Mouse (Mus musculus) spleen, adult 2 months (tissue): ENCODE measurements around the gene Ric1. TPM values are rescaled to one million over a fixed set of nuclear protein-coding genes. Genes with fewer than 3 reads are reported as not detected.
A peak's percentile ranks its signal among the peaks of the same experiment; 100 is the strongest.

Experiments used
- DNase-seq, 2 experiments: peaks; one replicate each; pipeline versions ENCODE4 v3.0.0 to v3.0.0-alpha.2; 2012 to 2021; ENCODE audit warnings: low spot score in 2 of 2, low read depth in 1 of 2
- H3K27ac ChIP-seq: fragments of 200-500 bp; 2 replicates; pipeline ENCODE4 v1.5.1; 2012; ENCODE audit warnings: low read length, inconsistent platforms; ENCODE audit not compliant: insufficient read depth
- H3K27me3 ChIP-seq: fragments of 200-500 bp; 2 replicates; pipeline ENCODE4 v1.6.1; 2012; ENCODE audit warnings: mild to moderate bottlenecking, moderate library complexity, low read length, inconsistent platforms; ENCODE audit not compliant: control insufficient read depth, insufficient read depth
- H3K36me3 ChIP-seq: fragments of 200-500 bp; 2 replicates; pipeline ENCODE4 v1.6.1; 2012; ENCODE audit warnings: mild to moderate bottlenecking, low read length, inconsistent platforms; ENCODE audit not compliant: control insufficient read depth, insufficient read depth
- H3K4me1 ChIP-seq: fragments of 200-500 bp; 2 replicates; pipeline ENCODE4 v1.6.1; 2011; ENCODE audit warnings: inconsistent platforms; ENCODE audit not compliant: control insufficient read depth, insufficient read depth, insufficient read length
- H3K4me3 ChIP-seq: fragments of 200-500 bp; 2 replicates; pipeline ENCODE4 v1.5.1; 2011; ENCODE audit warnings: mild to moderate bottlenecking, inconsistent platforms; ENCODE audit not compliant: insufficient read depth, insufficient read length; ENCODE audit errors: extremely low read depth
- CTCF ChIP-seq: fragments of 200-500 bp; IDR thresholded peaks from 2 replicates; pipeline ENCODE4 v1.5.1; 2011; ENCODE audit warnings: mild to moderate bottlenecking, inconsistent platforms; ENCODE audit not compliant: insufficient read depth, insufficient read length, insufficient replicate concordance; ENCODE audit errors: extremely low read depth
- POLR2A ChIP-seq: fragments of 200-500 bp; IDR thresholded peaks from 2 replicates; pipeline ENCODE4 v1.6.1; 2011; ENCODE audit warnings: low read depth, low read length, inconsistent platforms
- WGBS: fragments of 180-500 bp; shearing (Covaris S2); methylation state at CpG from one replicate; pipeline ENCODE4 v1.1.7; 2018; 5-methylcytosine and 5-hydroxymethylcytosine counted together
- polyA plus RNA-seq: library from polyadenylated mRNA; depleted of rRNA; stranded (reverse); fragments of >200 nt; gene quantifications from 2 replicates; pipeline ENCODE4 v1.2.3, GENCODE M21; 2012

Ric1 gene
- polyA plus RNA-seq, 1 experiment = 6.7 TPM

GRCm38 (mm10) chr19:29482148-29482547, 39.9 kb upstream of the Ric1 start:
- Histone ChIP-seq H3K27me3 (no peaks in the 10 kb centered on the region), H3K36me3 (no peaks in the 10 kb centered on the region), H3K4me3 (no peak overlapping the region), H3K27ac (no peak overlapping the region), H3K4me1 (peaks cover 26% of the 10 kb centered on the region)
- WGBS = 78% methylated on average over 5 of the region's 5 CpGs
- TF ChIP-seq CTCF (no peak), POLR2A (no peak)
- no peak for DNase-seq

DNA sequence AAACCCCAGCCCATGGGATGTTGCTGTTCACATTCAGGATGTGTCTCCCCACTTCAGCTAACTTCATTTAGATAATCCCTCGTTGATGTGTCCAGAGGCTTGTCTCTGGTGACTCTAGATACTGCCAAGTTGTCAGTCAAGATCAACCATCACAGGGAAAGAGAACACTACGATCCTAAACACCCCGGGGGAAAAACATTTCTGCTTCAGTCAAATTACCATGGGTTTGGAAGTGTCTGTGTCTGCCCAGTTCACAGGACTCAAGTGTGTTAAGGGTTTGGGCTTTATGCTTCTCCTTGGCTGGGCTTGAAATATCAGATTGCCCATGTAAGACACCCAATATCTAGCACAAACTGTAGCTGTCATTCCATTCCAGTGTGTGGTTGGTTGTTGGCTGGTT, 39.4 kb upstream of the Ric1 start:
- no peaks in the 10 kb centered on the region for H3K27me3 ChIP-seq
- H3K27ac ChIP-seq = no peak overlapping the region
- no peaks in the 10 kb centered on the region for H3K36me3 ChIP-seq
- peaks cover 31% of the 10 kb centered on the region for H3K4me1 ChIP-seq
- DNase-seq = no peak
- TF ChIP-seq CTCF = no peak
- TF ChIP-seq POLR2A = no peak
- 50% methylated on average over 3 of the region's 3 CpGs for WGBS
- H3K4me3 ChIP-seq = no peak overlapping the region

GRCm38 (mm10) chr19:29483386-29483785, 38.7 kb upstream of the Ric1 start:
- TF ChIP-seq POLR2A (no peak), CTCF (no peak)
- no peaks in the 10 kb centered on the region for H3K27me3 ChIP-seq
- no peak overlapping the region for H3K4me3 ChIP-seq
- no peak for DNase-seq
- no peak overlapping the region for H3K27ac ChIP-seq
- peaks cover 38% of the 10 kb centered on the region for H3K4me1 ChIP-seq
- H3K36me3 ChIP-seq = no peaks in the 10 kb centered on the region
- 43% methylated on average over 2 of the region's 2 CpGs for WGBS

DNA sequence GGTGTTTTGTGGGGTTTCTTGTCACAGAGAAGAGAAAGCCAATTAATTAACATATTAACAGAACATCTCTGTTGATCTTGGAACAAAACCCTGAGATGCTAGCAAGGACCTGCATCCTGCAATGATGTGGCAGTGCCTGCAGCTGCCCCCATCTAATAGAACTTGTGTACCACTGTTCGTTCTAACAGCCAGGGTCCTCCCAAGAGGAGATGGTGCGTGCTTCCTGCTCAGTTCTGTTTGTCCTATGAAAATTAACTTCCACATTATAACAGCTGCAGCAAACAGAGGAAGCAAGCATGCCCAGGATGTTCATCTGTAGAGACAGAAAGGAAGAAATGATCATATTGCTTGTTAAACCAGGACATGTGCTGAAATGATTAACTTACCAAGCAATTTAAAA, 37.5 kb upstream of the Ric1 start:
- peak overlapping the region; percentile 80 for H3K27ac ChIP-seq
- H3K4me1 ChIP-seq = peaks cover 39% of the 10 kb centered on the region

GRCm38 (mm10) chr19:29485257-29485948, 36.7 kb upstream of the Ric1 start:
- H3K4me1 ChIP-seq = peaks cover 39% of the 10 kb centered on the region
- 78% methylated on average over 3 of the region's 3 CpGs for WGBS
- TF ChIP-seq POLR2A (no peak), CTCF (no peak)
- H3K27ac ChIP-seq = peak overlapping the region; percentile 60
- no peak for DNase-seq
- H3K4me3 ChIP-seq = no peak overlapping the region
- H3K36me3 ChIP-seq = no peaks in the 10 kb centered on the region
- H3K27me3 ChIP-seq = no peaks in the 10 kb centered on the region

More for the DNA sequence above, 37.5 kb upstream of the Ric1 start:
- Histone ChIP-seq H3K27me3 (no peaks in the 10 kb centered on the region), H3K36me3 (no peaks in the 10 kb centered on the region), H3K4me3 (no peak overlapping the region)
- no peak for TF ChIP-seq POLR2A
- TF ChIP-seq CTCF = no peak
- WGBS = 8% methylated on average over 2 of the region's 2 CpGs
- DNase-seq = peak in 1 of 2 experiments; percentile 44

DNA sequence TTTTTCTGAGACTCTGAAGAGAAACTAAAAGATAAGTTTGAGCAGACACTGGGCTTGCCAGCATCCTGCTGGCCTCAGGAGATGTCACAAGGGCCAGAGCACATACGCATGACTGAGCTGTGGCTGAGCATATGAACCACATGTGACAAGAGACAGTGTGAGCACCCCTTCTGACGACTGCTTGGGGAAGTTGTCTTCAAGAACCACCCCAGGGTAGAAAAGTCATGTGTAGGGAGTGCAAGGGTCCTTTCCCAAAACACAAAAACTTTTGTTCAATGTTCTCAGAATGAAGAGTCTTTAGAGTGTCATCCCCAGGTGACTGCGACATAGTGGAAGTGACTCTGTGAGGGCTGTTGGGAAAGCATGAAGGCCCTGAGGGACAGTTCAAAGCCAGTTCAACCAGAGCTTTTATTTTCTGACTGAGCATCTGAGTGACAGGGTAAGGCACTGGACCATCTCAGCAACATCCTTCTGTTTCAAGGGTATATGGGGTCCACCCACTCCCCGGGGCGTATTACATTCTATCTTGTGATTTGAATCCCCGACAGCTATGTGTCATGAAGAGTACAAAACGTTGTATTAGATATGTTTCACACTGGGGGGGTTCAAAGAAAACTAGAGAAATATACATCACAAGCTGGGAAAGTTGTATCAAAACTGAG, 35.4 kb upstream of the Ric1 start:
- peaks cover 34% of the 10 kb centered on the region for H3K4me1 ChIP-seq
- DNase-seq = peak; percentile 77 to 96
- H3K27me3 ChIP-seq = no peaks in the 10 kb centered on the region
- H3K36me3 ChIP-seq = no peaks in the 10 kb centered on the region
- TF ChIP-seq POLR2A (no peak), CTCF (no peak)
- no peak overlapping the region for H3K4me3 ChIP-seq
- peak overlapping the region; percentile 94 for H3K27ac ChIP-seq
- 32% methylated on average over 7 of the region's 7 CpGs for WGBS

- WGBS = 82% methylated on average over 14 of the region's 14 CpGs
- peaks cover 36% of the 10 kb centered on the region for H3K4me1 ChIP-seq
- DNase-seq = no peak
- H3K27me3 ChIP-seq = no peaks in the 10 kb centered on the region
- TF ChIP-seq CTCF = no peak
- no peaks in the 10 kb centered on the region for H3K36me3 ChIP-seq
- peak overlapping the region; percentile 94 for H3K27ac ChIP-seq
- no peak overlapping the region for H3K4me3 ChIP-seq
These were observed 34.6 kb upstream of the Ric1 start for GRCm38 (mm10) chr19:29487326-29488072.
